Mouse (Mus musculus) liver (tissue): ENCODE results near the gene Btg2.

Experiments
- DNase-seq: peaks from one replicate; pipeline ENCODE4 v3.0.0-alpha.2; 2020; ENCODE audit warnings: mixed read lengths

Btg2 gene

GRCm38 (mm10) chr1:134055058-134055457 is 23.9 kb downstream of the Btg2 start:
- DNase-seq = peak; percentile 29

GRCm38 (mm10) chr1:134053207-134053606 is 25.7 kb downstream of the Btg2 start:
- DNase-seq = peak; percentile 88

DNA sequence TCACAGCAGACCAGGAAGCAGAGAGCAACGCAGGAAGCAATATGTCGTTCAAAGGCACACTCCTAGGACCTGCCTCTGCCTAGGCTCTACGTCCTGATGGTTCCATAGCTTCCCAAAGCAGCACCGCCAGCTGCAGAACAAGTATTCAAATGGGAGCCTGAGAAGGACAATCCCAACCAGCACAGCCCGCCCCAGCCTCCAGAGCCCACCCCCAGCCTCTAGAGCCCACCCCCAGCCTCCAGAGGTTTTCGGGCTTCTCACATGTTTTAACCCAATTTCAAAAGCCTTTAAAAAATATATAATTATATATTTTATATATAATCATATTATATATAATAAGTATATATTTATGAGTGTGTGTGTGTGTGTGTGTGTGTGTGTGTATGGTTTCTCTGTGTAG is 29.4 kb downstream of the Btg2 start:
- DNase-seq = no peak

GRCm38 (mm10) chr1:134048759-134049158 is 30.2 kb downstream of the Btg2 start:
- DNase-seq = peak; percentile 79

DNA sequence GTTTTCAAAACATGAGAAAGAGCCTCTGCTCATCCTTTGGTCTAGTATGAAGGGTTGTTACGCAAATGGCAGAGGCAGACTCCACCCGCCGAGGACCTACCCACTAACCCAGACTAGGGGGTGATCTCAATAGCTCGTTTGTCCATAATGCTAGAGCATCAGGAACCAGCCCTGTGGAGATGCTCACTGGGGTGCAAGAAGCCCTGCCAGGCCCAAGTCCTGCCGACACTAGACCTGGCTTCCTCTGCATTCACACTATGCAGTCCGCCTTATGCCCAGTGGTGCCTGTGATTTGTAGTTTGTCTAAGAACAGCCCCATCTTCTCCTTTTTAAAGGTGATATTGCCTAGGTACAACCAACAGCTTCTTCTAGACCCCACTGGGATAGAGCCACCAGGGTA is 31.5 kb downstream of the Btg2 start:
- DNase-seq = no peak

GRCm38 (mm10) chr1:134046387-134046786 is 32.5 kb downstream of the Btg2 start:
- DNase-seq = no peak

GRCm38 (mm10) chr1:134045971-134046370 is 32.9 kb downstream of the Btg2 start:
- peak; percentile 74 for DNase-seq

DNA sequence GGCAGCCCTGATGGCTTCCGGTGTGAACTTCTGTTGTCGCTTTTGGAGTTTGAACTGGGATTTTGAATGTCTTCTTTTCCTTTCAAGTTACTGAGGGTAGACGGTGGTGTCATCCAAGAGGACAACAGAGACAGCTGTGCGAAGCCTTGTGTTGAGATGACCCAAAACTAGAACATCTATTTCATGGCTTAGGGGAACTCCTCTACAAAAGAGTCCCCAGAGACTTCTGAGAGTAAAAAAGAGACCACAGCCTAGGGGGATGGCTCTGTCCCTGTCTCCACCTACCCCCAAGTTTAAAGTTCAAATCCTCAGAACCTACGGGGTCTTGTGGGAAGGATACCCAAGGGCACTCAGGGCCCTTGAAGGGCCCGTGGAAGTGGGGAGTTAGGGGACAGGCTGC is 34.1 kb downstream of the Btg2 start:
- no peak for DNase-seq

GRCm38 (mm10) chr1:134042341-134042740 is 36.6 kb downstream of the Btg2 start:
- DNase-seq = no peak

DNA sequence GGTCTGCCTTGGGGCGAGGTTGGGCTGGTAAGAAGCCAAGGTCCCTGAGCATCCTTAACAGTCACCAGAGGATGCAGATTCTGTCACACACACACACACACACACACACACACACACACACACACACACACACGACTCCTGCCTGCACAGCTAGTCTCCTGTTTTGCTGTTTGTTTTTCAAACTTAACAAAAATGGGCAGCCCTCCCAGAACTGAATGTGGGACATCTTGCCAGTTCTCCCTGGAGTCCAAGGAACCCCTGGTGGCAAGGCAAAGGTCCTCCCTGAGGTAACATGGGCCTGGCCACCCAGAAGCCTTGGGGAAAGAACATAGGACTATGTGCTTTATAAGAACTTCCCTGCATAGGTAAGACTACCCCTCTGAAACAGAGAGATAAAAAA is 37.0 kb downstream of the Btg2 start:
- no peak for DNase-seq

DNA sequence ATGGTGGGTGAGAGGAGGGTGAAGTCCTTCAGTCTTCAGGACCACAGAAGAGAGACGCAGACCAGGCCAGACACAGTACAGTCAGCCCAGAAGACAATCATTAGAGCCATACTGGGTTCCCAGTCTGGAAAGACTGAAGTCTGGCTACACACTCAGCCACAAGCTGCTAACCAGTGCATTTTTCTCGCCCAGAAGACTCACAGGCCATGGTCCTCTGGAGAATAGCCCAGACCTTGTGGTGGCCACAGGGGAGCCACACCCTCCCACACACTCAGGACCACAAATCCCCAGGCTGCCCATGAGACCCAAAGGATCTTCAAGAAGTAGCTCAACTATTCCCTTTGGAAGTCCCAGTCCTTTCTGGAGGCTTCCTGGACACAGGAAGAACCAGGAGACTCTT is 39.6 kb downstream of the Btg2 start:
- no peak for DNase-seq

- DNase-seq = no peak
These were observed 40.6 kb downstream of the Btg2 start for GRCm38 (mm10) chr1:134038336-134038735.

- DNase-seq = no peak
These were observed 41.7 kb downstream of the Btg2 start, which contains the start of gene Fmod for GRCm38 (mm10) chr1:134037172-134037571. Gene Fmod, plus strand, starts transcription at chr1:134037254.

DNA sequence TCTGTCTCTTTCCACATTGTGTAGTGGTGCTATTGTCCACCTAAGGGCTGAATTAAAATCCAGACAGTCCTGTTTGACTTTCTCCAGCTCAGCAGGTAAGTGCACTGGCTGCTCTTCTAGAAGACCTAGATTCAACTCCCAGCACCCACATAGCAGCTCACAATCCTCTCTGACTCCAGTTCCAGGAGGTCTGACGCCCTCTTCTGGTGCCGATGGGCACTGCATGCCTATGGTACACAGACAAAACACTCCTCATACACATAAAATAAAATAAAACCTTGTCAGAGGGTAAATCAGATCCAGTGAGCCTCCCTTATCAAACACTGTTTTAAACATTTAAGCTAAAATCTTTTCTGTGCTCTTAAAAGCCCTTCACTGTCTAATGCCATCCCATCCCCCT is 42.4 kb downstream of the Btg2 start:
- no peak for DNase-seq

- DNase-seq = no peak
These were observed 50.6 kb downstream of the Btg2 start for GRCm38 (mm10) chr1:134028161-134028846.

DNA sequence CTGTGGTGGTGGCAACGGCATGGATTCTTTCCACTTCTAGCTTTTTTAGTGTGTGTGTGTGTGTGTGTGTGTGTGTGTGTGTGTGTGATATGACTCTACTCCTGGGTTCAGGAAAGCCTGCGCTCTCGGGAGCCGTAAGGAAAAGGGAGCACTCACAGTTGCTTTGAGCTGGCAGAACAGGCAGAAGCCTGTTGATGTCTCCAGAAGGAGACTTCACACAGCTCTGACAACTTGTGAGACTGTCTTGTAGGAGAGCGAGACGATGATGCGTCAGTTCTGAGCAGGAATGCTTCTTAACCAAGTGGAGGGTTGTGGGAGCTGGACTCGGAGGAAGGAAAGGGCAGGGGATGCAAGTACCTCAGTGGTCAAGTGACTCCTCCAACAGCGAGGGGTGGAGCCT is 52.2 kb downstream of the Btg2 start:
- DNase-seq = no peak

DNA sequence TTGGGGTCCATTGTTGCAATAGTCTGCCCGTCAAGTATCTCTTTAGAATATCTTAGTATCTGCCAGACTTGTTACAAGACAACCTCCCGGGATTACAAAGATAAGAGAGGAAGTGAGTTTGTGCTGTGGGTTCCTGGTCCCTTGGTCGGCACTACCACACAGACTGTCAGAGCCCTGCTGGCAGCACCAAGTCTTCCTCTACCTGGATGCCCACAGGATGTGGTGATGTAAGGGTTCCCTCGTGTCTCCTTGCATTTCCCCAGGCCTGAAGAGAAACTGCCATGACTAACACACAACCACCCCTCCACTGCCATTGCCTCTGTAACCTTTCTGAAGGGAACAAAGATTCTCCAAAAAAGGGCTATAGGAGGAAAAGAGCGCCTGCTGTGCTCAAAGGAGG is 52.9 kb downstream of the Btg2 start:
- DNase-seq = no peak
